Comparison of ENCODE assay signal across 8 mouse cellular contexts in the genomic region with DNA sequence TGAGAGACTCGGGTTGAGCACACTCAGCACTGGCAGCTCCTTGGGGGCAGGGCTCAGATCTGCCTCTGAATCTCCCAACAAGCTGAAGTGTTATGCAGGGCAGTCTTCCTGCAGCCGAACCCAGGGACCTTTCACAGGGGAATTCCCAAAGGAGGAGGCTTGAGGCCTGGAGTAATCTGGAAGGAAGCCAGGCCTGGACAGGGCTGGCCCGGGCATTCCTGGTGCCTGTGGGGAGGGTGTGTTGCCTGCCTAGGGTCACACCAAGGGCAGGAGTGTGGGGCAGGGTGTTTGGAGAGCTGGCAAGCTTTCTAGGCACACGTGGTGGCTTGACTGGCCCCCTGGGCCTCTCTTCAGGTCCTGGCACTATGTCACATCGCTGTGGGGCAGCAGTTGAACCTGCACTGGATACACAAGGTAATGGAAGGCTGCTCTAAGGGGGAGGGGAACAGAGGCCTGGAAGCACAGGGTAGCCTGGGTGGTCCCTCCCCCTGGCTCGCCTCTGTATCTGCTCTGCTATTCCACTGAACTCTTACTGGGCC. TPM values are rescaled to one million over a fixed set of nuclear protein-coding genes. Genes with fewer than 3 reads are reported as not detected.
DNase-seq lines count a peak whose midpoint lies in the region; ATAC-seq lines count a peak whose summit lies in the region.

No protein-coding gene starts in this region.

- H3K27ac ChIP-seq in heart, embryonic 14.5 days (replicated peaks in 1 of 2; ENCODE audit: control insufficient read depth in 1 of 2, insufficient read depth in 1 of 2, low read depth in 2 of 2, low read length in 2 of 2) = peak overlapping the region; percentile 91 to 95
- peak overlapping the region; percentile 69 for H3K27ac ChIP-seq in kidney, embryonic 16.5 days (ENCODE audit: low read length)

- H3K9ac ChIP-seq in heart, embryonic 14.5 days (ENCODE audit: low read length) = peak overlapping the region; percentile 59
- H3K9ac ChIP-seq in kidney, embryonic 16.5 days (replicated peaks; ENCODE audit: low read length) = peak overlapping the region; percentile 30

- 0 out of 2 replicates have a peak, but pooled peaks cover 10% of the 10 kb centered on the region for H3K36me3 ChIP-seq in heart, embryonic 14.5 days (ENCODE audit: control insufficient read depth, insufficient read depth, low read length)
- no peaks in the 10 kb centered on the region for H3K36me3 ChIP-seq in kidney, embryonic 16.5 days (ENCODE audit: insufficient read depth, low read length)

- H3K4me2 ChIP-seq in heart, embryonic 14.5 days (ENCODE audit: low read length) = peak overlapping the region; percentile 50
- H3K4me2 ChIP-seq in kidney, embryonic 16.5 days (replicated peaks; ENCODE audit: low read depth, low read length) = no peak overlapping the region

- WGBS in heart, embryonic 14.5 days = 4% methylated on average over 6 of the region's 6 CpGs
- 12% methylated on average over 6 of the region's 6 CpGs for WGBS in kidney, embryonic 16.5 days

- peak; percentile 90 for ATAC-seq in heart, embryonic 14.5 days (ENCODE audit: insufficient number of reproducible peaks, insufficient read depth, low FRiP score, low read depth)
- ATAC-seq in kidney, embryonic 16.5 days (ENCODE audit: low FRiP score, low TSS enrichment) = peak; percentile 81
- no peak for ATAC-seq in granulocyte monocyte progenitor cell, adult 5-6 weeks (replicated peaks; ENCODE audit: poor library complexity, severe bottlenecking)

- H3K27me3 ChIP-seq in heart, embryonic 14.5 days (ENCODE audit: control insufficient read depth, insufficient read depth, low read length) = no peaks in the 10 kb centered on the region
- H3K27me3 ChIP-seq in kidney, embryonic 16.5 days (ENCODE audit: insufficient read depth, low read length) = no peaks in the 10 kb centered on the region

- H3K4me1 ChIP-seq in heart, embryonic 14.5 days (ENCODE audit: control insufficient read depth in 2 of 2, insufficient read depth in 2 of 2, low read length in 2 of 2) = peaks cover 30 to 35% of the 10 kb centered on the region in 2 experiments
- peaks cover 19% of the 10 kb centered on the region for H3K4me1 ChIP-seq in kidney, embryonic 16.5 days (ENCODE audit: insufficient read depth, low read length)

- no peaks in the 10 kb centered on the region for H3K9me3 ChIP-seq in heart, embryonic 14.5 days (ENCODE audit: control insufficient read depth, low read length)
- no peaks in the 10 kb centered on the region for H3K9me3 ChIP-seq in kidney, embryonic 16.5 days (ENCODE audit: low read length)

- no peak overlapping the region for H3K4me3 ChIP-seq in heart, embryonic 14.5 days (ENCODE audit: control insufficient read depth in 1 of 2, insufficient read depth in 1 of 2, low read depth in 1 of 2, low read length in 2 of 2)
- no peak overlapping the region for H3K4me3 ChIP-seq in kidney, embryonic 16.5 days (ENCODE audit: low read length)

- DNase-seq in 3134 (ENCODE audit: extremely low read depth, insufficient read length, low spot score) = peak; percentile 87
- DNase-seq in adrenal gland, postnatal 14 days = peak; percentile 88
- peak; percentile 83 to 92 for DNase-seq in lung, postnatal 4 days
- DNase-seq in right cerebral cortex, postnatal 10 days (ENCODE audit: low spot score in 2 of 2) = no peak
- no peak for DNase-seq in layer of hippocampus, adult 9-11 months

RNA-seq across cellular contexts. Expression of gene Klhl35, which starts 24.2 kb away (rescaled TPM):
- total RNA-seq in adrenal gland, postnatal 14 days (2021) = 1.3 TPM in 2 replicates
- polyA plus RNA-seq in heart, embryonic 14.5 days (2014; fragmentation: Nextera tagmentation; extraction: Ambion mirVana) = 0.86 and 1.1 TPM in 2 replicates
- 0.66 and 0.75 TPM in 2 replicates for polyA plus RNA-seq in kidney, embryonic 16.5 days (2015; fragmentation: Nextera tagmentation; extraction: Ambion mirVana)
- not detected in 2 replicates for total RNA-seq in granulocyte monocyte progenitor cell, adult 5-6 weeks (2014; fragmentation: Nextera tagmentation)
- 0.22 and 0.57 TPM in 2 replicates for total RNA-seq in granulocyte monocyte progenitor cell, adult 5-6 weeks (2017)

RNA-seq across cellular contexts. Expression of gene Rps3, which starts 41.9 kb away (rescaled TPM):
- 563 and 690 TPM in 2 replicates for total RNA-seq in adrenal gland, postnatal 14 days (2021)
- polyA plus RNA-seq in heart, embryonic 14.5 days (2014; fragmentation: Nextera tagmentation; extraction: Ambion mirVana) = 538 and 543 TPM in 2 replicates
- 746 and 752 TPM in 2 replicates for polyA plus RNA-seq in kidney, embryonic 16.5 days (2015; fragmentation: Nextera tagmentation; extraction: Ambion mirVana)
- total RNA-seq in granulocyte monocyte progenitor cell, adult 5-6 weeks (2014; fragmentation: Nextera tagmentation) = 1,410 and 1,463 TPM in 2 replicates
- 1,810 and 2,293 TPM in 2 replicates for total RNA-seq in granulocyte monocyte progenitor cell, adult 5-6 weeks (2017)

Comparison
In these comparisons a context has a peak if more than half of its experiments do, and no peak if none do; other contexts are left out.
1. DNase-seq: peak in 3134 (single experiment), adrenal gland, postnatal 14 days (single experiment) and lung, postnatal 4 days (2 of 2); none in right cerebral cortex, postnatal 10 days (0 of 2) and layer of hippocampus, adult 9-11 months (single experiment).